Mouse (Mus musculus): ENCODE data around the gene Hipk3.

DNA sequence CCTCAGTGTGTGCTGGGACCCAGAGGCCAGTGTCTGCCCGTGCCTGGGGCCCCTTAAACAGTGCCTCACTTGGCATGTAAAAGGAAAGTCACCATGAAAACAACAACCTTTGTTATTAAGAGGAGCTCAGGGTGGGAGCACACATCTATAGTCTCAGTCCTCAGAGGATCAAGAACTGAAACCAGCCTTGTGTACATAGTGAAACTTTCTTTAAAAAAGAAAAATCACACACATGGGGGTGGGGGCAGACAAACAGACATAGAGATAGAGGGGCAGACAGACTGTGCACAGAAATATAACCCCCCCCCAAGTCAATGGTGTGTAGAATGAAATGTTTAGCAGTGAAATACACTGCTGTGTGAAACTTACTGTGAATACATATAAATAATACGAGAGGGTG is 99.5 kb downstream of the Hipk3 start:
- TF ChIP-seq POLR2A (IDR thresholded peaks at IDR 0.05; ENCODE audit: borderline replicate concordance, control insufficient read depth, low read depth, low read length) (no peak), CTCF (IDR thresholded peaks at IDR 0.05; ENCODE audit: control insufficient read depth, insufficient read depth, low read length) (no peak)
